Mouse (Mus musculus) liver, embryonic 11.5 days (tissue): ENCODE results near the gene Slc25a23. TPM values are rescaled to one million over a fixed set of nuclear protein-coding genes. Genes with fewer than 3 reads are reported as not detected.

Experiments used
- ATAC-seq: fragments of 200-750 bp; cut with Nextera tagmentation; replicated peaks from 2 replicates; pipeline ENCODE4 v1.8.0; 2017; ENCODE audit warnings: moderate number of reproducible peaks, mild to moderate bottlenecking, moderate TSS enrichment, moderate library complexity; ENCODE audit not compliant: low FRiP score
- DNase-seq: peaks from one replicate; pipeline ENCODE4 v3.0.0-alpha.2; 2017; ENCODE audit warnings: low spot score
- H3K27ac ChIP-seq: fragments of 300-500 bp; sonication (generic); 2 replicates; pipeline ENCODE4 v1.5.1; 2014; ENCODE audit warnings: mild to moderate bottlenecking, low read depth, low read length, control low read depth
- H3K27me3 ChIP-seq: fragments of 300-500 bp; sonication (generic); replicated peaks from 2 replicates; pipeline ENCODE4 v1.6.1; 2014; ENCODE audit warnings: low read length, mixed read lengths; ENCODE audit not compliant: control insufficient read depth, insufficient read depth
- H3K36me3 ChIP-seq: fragments of 300-500 bp; sonication (generic); 2 replicates; pipeline ENCODE4 v1.6.1; 2014; ENCODE audit warnings: mild to moderate bottlenecking, low read length, moderate library complexity, mixed read lengths; ENCODE audit not compliant: control insufficient read depth, insufficient read depth
- H3K4me1 ChIP-seq: fragments of 300-500 bp; sonication (generic); replicated peaks from 2 replicates; pipeline ENCODE4 v1.6.1; 2014; ENCODE audit warnings: low read length, mixed read lengths; ENCODE audit not compliant: control insufficient read depth, insufficient read depth
- H3K4me2 ChIP-seq: fragments of 300-500 bp; sonication (generic); 2 replicates; pipeline ENCODE4 v1.6.1; 2014; ENCODE audit warnings: mild to moderate bottlenecking, control low read depth, moderate library complexity
- H3K4me3 ChIP-seq: fragments of 300-500 bp; sonication (generic); 2 replicates; pipeline ENCODE4 v1.5.1; 2014; ENCODE audit warnings: low read depth, low read length, control low read depth
- H3K9ac ChIP-seq: fragments of 300-500 bp; sonication (generic); 2 replicates; pipeline ENCODE4 v1.6.1; 2014; ENCODE audit warnings: low read depth, low read length, control low read depth
- H3K9me3 ChIP-seq: fragments of 300-500 bp; sonication (generic); 2 replicates; pipeline ENCODE4 v1.6.1; 2016; ENCODE audit warnings: low read length, inconsistent platforms, mixed read lengths; ENCODE audit not compliant: control insufficient read depth
- WGBS: fragments of 180-500 bp; shearing (Covaris S2); extraction: QIAGEN DNeasy Blood & Tissue Kit; methylation state at CpG from one replicate; pipeline ENCODE4 v1.1.7; 2014; 5-methylcytosine and 5-hydroxymethylcytosine counted together
- polyA plus RNA-seq: library from polyadenylated mRNA; unstranded; fragments of >200 nt; fragmentation: Nextera tagmentation; extraction: Ambion mirVana; gene quantifications from 2 replicates; pipeline ENCODE4 v1.2.1, GENCODE M21; 2014

Gene Slc25a23
- polyA plus RNA-seq, result 5.2 and 6.3 TPM in 2 replicates

DNA sequence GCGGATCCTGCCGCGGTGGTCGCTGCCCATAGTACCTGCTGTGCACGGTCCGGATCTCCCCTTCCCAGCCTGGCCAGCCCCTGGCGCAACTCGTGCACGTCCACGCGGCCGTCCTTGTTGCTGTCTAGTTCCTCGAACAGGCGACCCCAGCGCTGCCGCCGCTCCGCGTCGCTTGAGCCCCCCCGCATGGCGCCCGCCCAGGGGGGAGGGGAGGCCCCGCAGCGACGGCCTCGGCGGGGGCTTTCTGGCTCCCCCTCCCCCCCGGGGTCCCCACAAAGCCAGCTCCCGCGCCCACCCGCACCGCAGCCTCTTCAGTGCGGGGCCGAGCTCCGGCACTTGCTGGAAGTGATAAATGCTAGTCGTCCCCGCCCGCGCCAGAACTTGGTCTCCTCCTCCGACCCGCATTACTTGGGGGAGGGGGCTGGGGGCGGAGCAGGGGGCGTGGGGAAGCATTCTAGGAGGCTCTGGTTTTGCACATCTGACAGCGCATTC, at the start of gene Slc25a23:
TSS of gene Slc25a23 (minus strand) at position 378 of the 492 bp plus-strand sequence.
- Histone ChIP-seq H3K4me2 (peak within 1 kb of the TSS; percentile 97), H3K9ac (peak within 1 kb of the TSS; percentile 74), H3K4me1 (peaks cover 26% of the 10 kb centered on the region), H3K9me3 (no peaks in the 10 kb centered on the region), H3K36me3 (peaks cover 2% of the 10 kb centered on the region; the same call in 1 of the 2 replicates), H3K4me3 (peak within 1 kb of the TSS; percentile 78), H3K27me3 (peaks cover 39% of the 10 kb centered on the region), H3K27ac (peak within 1 kb of the TSS; percentile 41; the same call in 1 of the 2 replicates)
- ATAC-seq (peak; percentile 42), DNase-seq (peak; percentile 80)
- under 1% methylated on average over 37 of the region's 45 CpGs for WGBS

GRCm38 (mm10) chr17:57108666-57109171, 49.1 kb upstream of the Slc25a23 start:
- H3K4me1 ChIP-seq, result peaks cover 5% of the 10 kb centered on the region; the same call in 1 of the 2 replicates
- H3K27ac ChIP-seq, result no peak overlapping the region
- 42% methylated on average over 5 of the region's 5 CpGs for WGBS
- H3K9ac ChIP-seq, result no peak overlapping the region
- ATAC-seq, result no peak
- no peak overlapping the region for H3K4me3 ChIP-seq
- no peak overlapping the region for H3K4me2 ChIP-seq
- H3K36me3 ChIP-seq, result no peaks in the 10 kb centered on the region
- peaks cover 7% of the 10 kb centered on the region; the same call in 1 of the 2 replicates for H3K27me3 ChIP-seq
- H3K9me3 ChIP-seq, result no peaks in the 10 kb centered on the region
- DNase-seq, result no peak

DNA sequence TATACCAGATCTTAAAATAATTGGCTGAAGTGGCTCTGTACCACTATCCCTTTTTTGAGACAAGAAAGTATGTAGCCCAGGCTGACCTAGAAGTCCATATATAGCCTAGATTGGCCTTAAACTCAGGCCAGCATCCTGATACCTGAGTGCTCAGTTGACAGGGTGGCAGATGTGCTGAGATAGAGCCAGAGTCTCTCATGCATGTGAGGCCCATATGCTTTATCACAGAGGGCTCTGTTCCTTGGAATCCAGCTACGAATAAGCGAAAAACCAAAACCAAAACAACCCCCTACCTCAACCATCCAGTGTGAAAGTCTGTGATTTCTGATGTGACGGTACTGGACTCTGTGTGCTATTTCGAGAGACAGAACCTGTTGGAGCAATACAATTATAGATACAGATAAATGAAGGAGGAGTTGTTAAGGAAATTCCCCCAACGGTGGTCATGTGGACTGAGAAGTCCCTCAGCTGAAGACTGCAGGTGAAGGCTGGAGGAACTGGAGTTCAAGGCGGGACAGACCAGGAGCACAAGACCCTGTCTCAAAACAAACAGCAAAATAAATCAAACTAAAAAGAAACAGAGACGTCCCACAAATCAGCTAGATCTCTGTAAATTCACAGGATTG, 48.5 kb upstream of the Slc25a23 start:
- Histone ChIP-seq H3K4me2 (no peak overlapping the region), H3K27me3 (peaks cover 7% of the 10 kb centered on the region; the same call in 1 of the 2 replicates), H3K36me3 (no peaks in the 10 kb centered on the region), H3K27ac (no peak overlapping the region), H3K4me3 (no peak overlapping the region), H3K9me3 (no peaks in the 10 kb centered on the region), H3K4me1 (peaks cover 5% of the 10 kb centered on the region; the same call in 1 of the 2 replicates), H3K9ac (no peak overlapping the region)
- WGBS, result 77% methylated on average over 7 of the region's 7 CpGs
- ATAC-seq, result no peak
- no peak for DNase-seq

- ATAC-seq (no peak), DNase-seq (no peak)
- Histone ChIP-seq H3K27me3 (peaks cover 7% of the 10 kb centered on the region; the same call in 1 of the 2 replicates), H3K27ac (no peak overlapping the region), H3K4me1 (peaks cover 5% of the 10 kb centered on the region; the same call in 1 of the 2 replicates), H3K36me3 (no peaks in the 10 kb centered on the region), H3K4me3 (no peak overlapping the region), H3K9me3 (no peaks in the 10 kb centered on the region), H3K4me2 (no peak overlapping the region; the same call in 1 of the 2 replicates), H3K9ac (no peak overlapping the region)
- 74% methylated on average over 5 of the region's 5 CpGs for WGBS
Measured at GRCm38 (mm10) chr17:57107064-57107463, 47.4 kb upstream of the Slc25a23 start.

GRCm38 (mm10) chr17:57106035-57106368, 46.3 kb upstream of the Slc25a23 start:
- Histone ChIP-seq H3K27me3 (peaks cover 7% of the 10 kb centered on the region; the same call in 1 of the 2 replicates), H3K4me3 (peak overlapping the region; percentile 62), H3K4me1 (peaks cover 5% of the 10 kb centered on the region; the same call in 1 of the 2 replicates), H3K36me3 (no peaks in the 10 kb centered on the region), H3K4me2 (peak overlapping the region; percentile 91), H3K9me3 (no peaks in the 10 kb centered on the region), H3K27ac (no peak overlapping the region), H3K9ac (peak overlapping the region; percentile 31; the same call in 1 of the 2 replicates)
- WGBS, result 15% methylated on average over 9 of the region's 9 CpGs
- DNase-seq (no peak), ATAC-seq (no peak)

GRCm38 (mm10) chr17:57105181-57106034, 45.7 kb upstream of the Slc25a23 start, which contains the start of gene Tnfsf9:
Gene Tnfsf9 (plus strand): TSS chr17:57105325.
- WGBS, result 0% methylated on average over 55 of the region's 61 CpGs
- ATAC-seq (peak; percentile 60), DNase-seq (peak; percentile 69)
- H3K27ac ChIP-seq, result no peak within 1 kb of the TSS; the same call in 1 of the 2 replicates
- peak within 1 kb of the TSS; percentile 60 for H3K9ac ChIP-seq
- peak within 1 kb of the TSS; percentile 91 for H3K4me2 ChIP-seq
- H3K9me3 ChIP-seq, result no peaks in the 10 kb centered on the region
- peaks cover 7% of the 10 kb centered on the region; the same call in 1 of the 2 replicates for H3K27me3 ChIP-seq
- no peaks in the 10 kb centered on the region for H3K36me3 ChIP-seq
- peak within 1 kb of the TSS; percentile 62 for H3K4me3 ChIP-seq
- H3K4me1 ChIP-seq, result peaks cover 5% of the 10 kb centered on the region; the same call in 1 of the 2 replicates

DNA sequence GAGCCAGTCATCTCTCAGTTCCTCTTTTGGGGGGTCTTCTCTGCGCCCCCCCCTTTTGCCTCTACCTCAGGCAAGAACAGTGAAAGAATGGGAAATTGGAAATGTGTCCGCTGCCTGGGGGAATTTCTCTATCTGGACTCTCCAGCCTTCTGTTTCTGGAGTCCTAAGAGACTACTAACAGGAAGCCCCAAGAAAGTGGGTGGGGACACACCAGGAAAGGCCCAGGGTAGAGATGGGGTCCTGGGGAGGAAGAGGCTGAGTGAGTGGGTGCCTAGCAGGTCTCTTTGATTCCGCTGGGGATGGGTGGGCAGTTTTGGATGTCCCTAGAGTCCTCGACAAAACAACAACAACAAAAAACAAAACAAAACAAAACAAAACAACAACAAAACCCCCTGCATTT, 44.8 kb upstream of the Slc25a23 start:
- WGBS, result 30% methylated on average over 4 of the region's 4 CpGs
- DNase-seq (no peak), ATAC-seq (no peak)
- Histone ChIP-seq H3K27ac (no peak overlapping the region), H3K4me3 (peak overlapping the region; percentile 62), H3K4me2 (peak overlapping the region; percentile 91), H3K9me3 (no peaks in the 10 kb centered on the region), H3K4me1 (peaks cover 5% of the 10 kb centered on the region; the same call in 1 of the 2 replicates), H3K36me3 (no peaks in the 10 kb centered on the region), H3K9ac (no peak overlapping the region), H3K27me3 (peaks cover 7% of the 10 kb centered on the region; the same call in 1 of the 2 replicates)

GRCm38 (mm10) chr17:57102276-57102675, 42.6 kb upstream of the Slc25a23 start:
- ATAC-seq (no peak), DNase-seq (no peak)
- H3K4me3 ChIP-seq, result no peak overlapping the region
- peaks cover 7% of the 10 kb centered on the region; the same call in 1 of the 2 replicates for H3K27me3 ChIP-seq
- H3K9ac ChIP-seq, result no peak overlapping the region
- 66% methylated on average over 2 of the region's 2 CpGs for WGBS
- no peak overlapping the region for H3K27ac ChIP-seq
- 0 out of 2 replicates have a peak, but pooled peaks cover 5% of the 10 kb centered on the region for H3K4me1 ChIP-seq
- H3K9me3 ChIP-seq, result no peaks in the 10 kb centered on the region
- no peaks in the 10 kb centered on the region for H3K36me3 ChIP-seq
- no peak overlapping the region for H3K4me2 ChIP-seq
